Mouse (Mus musculus) bone marrow, adult 2 months (tissue): ENCODE results near the gene Shisa4. TPM values are rescaled to one million over a fixed set of nuclear protein-coding genes. Genes with fewer than 3 reads are reported as not detected.

ENCODE experiments used
- H3K27ac ChIP-seq: fragments of 200-500 bp; 2 replicates; pipeline ENCODE4 v1.5.1; 2012; ENCODE audit warnings: low read depth, mild to moderate bottlenecking, control low read depth, inconsistent platforms, low read length; ENCODE audit not compliant: control insufficient read depth, poor library complexity, insufficient read depth
- H3K4me1 ChIP-seq: fragments of 200-500 bp; 2 replicates; pipeline ENCODE4 v1.6.1; 2011; ENCODE audit warnings: low read length; ENCODE audit not compliant: control insufficient read depth, insufficient read depth
- H3K4me3 ChIP-seq: fragments of 200-500 bp; replicated peaks from 2 replicates; pipeline ENCODE3; 2011; ENCODE audit warnings: mild to moderate bottlenecking, low read depth, low read length, control low read depth; ENCODE audit not compliant: control insufficient read depth
- CTCF ChIP-seq: fragments of 200-500 bp; IDR thresholded peaks from 2 replicates; pipeline ENCODE4 v1.5.1; 2011; ENCODE audit warnings: low read length, control low read depth; ENCODE audit not compliant: control insufficient read depth, insufficient read depth
- POLR2A ChIP-seq: fragments of 200-500 bp; IDR thresholded peaks from 2 replicates; pipeline ENCODE4 v1.6.1; 2011; ENCODE audit warnings: low read depth, mild to moderate bottlenecking, control low read depth, low read length, borderline replicate concordance; ENCODE audit not compliant: control insufficient read depth
- WGBS: fragments of 180-500 bp; shearing (Covaris S2); methylation state at CpG from one replicate; pipeline ENCODE4 v1.1.7; 2018; 5-methylcytosine and 5-hydroxymethylcytosine counted together
- polyA plus RNA-seq: library from polyadenylated mRNA; stranded (reverse); fragments of >200 nt; gene quantifications from 2 replicates; pipeline ENCODE4 v1.2.4, GENCODE M21; 2011; ENCODE audit warnings: low replicate concordance; ENCODE audit not compliant: missing spikeins, insufficient read depth, insufficient read length

The Shisa4 gene
- polyA plus RNA-seq, 1 experiment: not detected

DNA sequence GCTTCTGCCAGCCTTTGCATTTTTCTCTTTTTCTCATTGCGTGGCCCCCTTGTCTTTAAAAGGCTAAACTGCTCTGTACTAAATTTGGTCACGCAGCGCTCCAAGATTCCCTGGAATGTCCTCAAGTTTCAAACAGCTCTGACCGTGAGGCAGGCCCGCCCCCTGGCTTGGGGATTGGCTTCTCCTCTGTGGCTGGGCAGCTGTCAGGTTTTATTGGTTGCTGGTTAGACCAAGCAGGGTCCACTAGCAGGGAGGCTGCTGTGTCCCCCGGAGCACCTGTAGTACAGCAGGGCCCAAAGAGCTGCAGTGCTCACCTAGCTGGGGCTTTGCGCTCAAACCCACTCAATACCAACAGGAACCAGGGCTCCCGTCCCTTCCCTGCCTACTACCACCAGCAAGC lies 50.5 kb downstream of the Shisa4 start, which contains the start of gene Lmod1:
Gene Lmod1 (plus strand): TSS at position 237 of the 400 bp plus-strand sequence.
- no peak within 1 kb of the TSS for H3K27ac ChIP-seq
- TF ChIP-seq CTCF (no peak), POLR2A (no peak)
- no peaks in the 10 kb centered on the region for H3K4me1 ChIP-seq
- 58% methylated on average over 8 of the region's 8 CpGs for WGBS
- no peak within 1 kb of the TSS for H3K4me3 ChIP-seq

DNA sequence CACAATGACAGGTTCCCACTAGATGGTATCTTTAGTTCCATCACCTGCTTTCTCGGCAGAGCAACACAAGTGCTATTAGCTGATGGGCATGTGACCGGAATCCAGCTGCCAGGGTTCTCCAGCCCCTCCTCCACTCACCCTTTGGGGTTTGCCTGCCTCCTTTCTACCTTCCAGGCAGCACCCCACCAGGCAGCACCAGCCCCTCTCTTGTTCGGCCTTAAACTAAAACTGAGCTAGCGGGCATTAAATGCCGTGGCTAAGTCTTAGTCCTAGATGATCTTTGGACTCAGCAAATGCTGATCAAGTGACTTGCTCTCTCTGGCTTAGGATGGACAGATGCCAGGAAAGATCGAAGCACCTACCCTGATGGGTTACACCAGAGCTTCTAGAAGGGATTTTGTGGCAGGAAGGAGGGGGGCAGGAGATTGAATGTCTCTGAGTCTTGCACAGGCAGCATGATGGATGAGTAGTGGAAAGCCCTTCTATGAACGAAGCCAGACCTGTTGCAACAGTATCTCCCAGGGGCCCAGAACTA lies 51.6 kb downstream of the Shisa4 start:
- 80% methylated on average over 7 of the region's 7 CpGs for WGBS
- H3K27ac ChIP-seq: no peak overlapping the region
- H3K4me1 ChIP-seq: no peaks in the 10 kb centered on the region
- no peak overlapping the region for H3K4me3 ChIP-seq
- TF ChIP-seq CTCF: no peak
- TF ChIP-seq POLR2A: no peak

Other genes starting within 250 kb of the Shisa4 start
- 17.0 and 27.6 TPM in 2 replicates for gene Ptpn7, start 242.5 kb downstream of the Shisa4 start, polyA plus RNA-seq
- 22.5 and 44.9 TPM in 2 replicates for gene Arl8a, start 228.4 kb downstream of the Shisa4 start, polyA plus RNA-seq
- 0.67 TPM in 1 of 2 replicates, not detected in the other for gene Gpr37l1, start 207.6 kb downstream of the Shisa4 start, polyA plus RNA-seq
- gene Elf3, start 116.7 kb downstream of the Shisa4 start, polyA plus RNA-seq: not detected in 2 replicates
- 17.9 and 33.0 TPM in 2 replicates for gene Rnpep, start 91.2 kb downstream of the Shisa4 start, polyA plus RNA-seq
- gene Timm17a, start 61.5 kb downstream of the Shisa4 start, polyA plus RNA-seq: 30.9 and 32.7 TPM in 2 replicates
- gene Lmod1, start 50.4 kb downstream of the Shisa4 start, polyA plus RNA-seq: not detected in 2 replicates
- gene Ipo9, start 55.3 kb upstream of the Shisa4 start, polyA plus RNA-seq: 24.0 and 45.9 TPM in 2 replicates
- gene Nav1, start 232.1 kb upstream of the Shisa4 start, polyA plus RNA-seq: 10.9 and 22.7 TPM in 2 replicates